ENCODE assay signal across 9 mouse cellular contexts in the genomic region with DNA sequence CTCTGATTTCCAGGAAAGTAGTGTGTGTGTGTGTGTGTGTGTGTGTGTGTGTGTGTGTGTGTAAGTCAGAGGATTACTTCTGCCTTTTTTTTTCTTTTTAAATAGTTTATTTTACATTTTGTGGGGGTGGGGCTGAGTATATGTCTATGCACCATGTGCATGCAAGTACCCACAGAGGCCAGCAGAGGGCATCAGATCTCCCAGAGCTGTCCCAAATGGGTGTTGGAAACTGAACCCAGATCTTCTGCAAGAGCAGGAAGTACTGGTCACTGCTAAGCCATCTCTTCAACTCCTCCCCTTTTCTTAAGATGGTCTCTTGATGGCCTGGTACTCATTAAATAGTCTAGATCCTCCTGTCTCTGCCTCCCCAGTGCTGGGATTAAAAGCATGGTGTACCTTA. TPM values are rescaled to one million over a fixed set of nuclear protein-coding genes. Genes with fewer than 3 reads are reported as not detected.
DNase-seq lines count a peak whose midpoint lies in the region; ATAC-seq and TF ChIP-seq lines count a peak whose summit lies in the region.
"Had no signal": no experiment of that assay in that cellular context is flagged by ENCODE, and none has a peak within 500 bp of the region (broad histone marks: within the 10 kb centered on the region; RNA-seq: fewer than 3 reads in every experiment).

No protein-coding gene starts in this region.

- peaks cover 2% of the 10 kb centered on the region for H3K4me1 ChIP-seq in ES-Bruce4 (ENCODE audit: control insufficient read depth, insufficient read depth, low read length)
- H3K4me1 ChIP-seq in hindbrain, embryonic 12.5 days: no peaks in the 10 kb centered on the region; the same call in 1 of the 2 replicates
- H3K4me1 ChIP-seq in limb, embryonic 10.5 days: 0 out of 2 replicates have a peak, but pooled peaks cover 5% of the 10 kb centered on the region

- TF ChIP-seq CTCF in left cerebral cortex, adult 2 months (IDR thresholded peaks at IDR 0.05): peak; percentile 33
- peak; percentile 77 for TF ChIP-seq CTCF in ES-Bruce4 (IDR thresholded peaks at IDR 0.05; ENCODE audit: low read depth, low read length)

- H3K4me3 ChIP-seq in left cerebral cortex, adult 2 months: no peak overlapping the region
- H3K4me3 ChIP-seq in ES-Bruce4 (ENCODE audit: low read depth, low read length): no peak overlapping the region
- no peak overlapping the region for H3K4me3 ChIP-seq in hindbrain, embryonic 12.5 days
- H3K4me3 ChIP-seq in limb, embryonic 10.5 days: no peak overlapping the region
- H3K4me3 ChIP-seq: midbrain, embryonic 10.5 days had no signal

- intact Hi-C loops in left cerebral cortex, adult 2 months (cut with DNase I): no loop called here
- intact Hi-C loops in left cerebral cortex, postnatal 36 days (cut with DNase I): no loop called here

- 0 out of 2 replicates have a peak, but pooled peaks have one; percentile 33 for ATAC-seq in neutrophil, adult 5-6 weeks (ENCODE audit: extremely low read depth, insufficient number of reproducible peaks, low FRiP score, poor library complexity, severe bottlenecking)
- ATAC-seq in hindbrain, embryonic 12.5 days (ENCODE audit: low FRiP score): no peak

- H3K4me2 ChIP-seq in hindbrain, embryonic 12.5 days (replicated peaks): no peak overlapping the region
- H3K4me2 ChIP-seq: hindbrain, embryonic 14.5 days had no signal

- no peak overlapping the region for H3K9ac ChIP-seq in ES-Bruce4 (ENCODE audit: low read depth, poor library complexity, severe bottlenecking)
- H3K9ac ChIP-seq in hindbrain, embryonic 12.5 days: no peak overlapping the region
- H3K9ac ChIP-seq: hindbrain, embryonic 14.5 days had no signal

- no peak for TF ChIP-seq POLR2A in ES-Bruce4 (IDR thresholded peaks at IDR 0.05; ENCODE audit: insufficient read depth, low read length)

- no peak for TF ChIP-seq EP300 in ES-Bruce4 (IDR thresholded peaks at IDR 0.05; ENCODE audit: insufficient read depth, low read depth, low read length)

- no peaks in the 10 kb centered on the region for H3K27me3 ChIP-seq in ES-Bruce4 (ENCODE audit: control insufficient read depth, insufficient read depth, low read length, poor library complexity, severe bottlenecking)
- H3K27me3 ChIP-seq in hindbrain, embryonic 12.5 days: no peaks in the 10 kb centered on the region
- H3K27me3 ChIP-seq in limb, embryonic 10.5 days (ENCODE audit: low read depth, poor library complexity, severe bottlenecking): no peaks in the 10 kb centered on the region

- H3K36me3 ChIP-seq in ES-Bruce4 (ENCODE audit: control insufficient read depth, insufficient read depth, low read length, poor library complexity, severe bottlenecking): no peaks in the 10 kb centered on the region
- no peaks in the 10 kb centered on the region for H3K36me3 ChIP-seq in hindbrain, embryonic 12.5 days
- H3K36me3 ChIP-seq in limb, embryonic 10.5 days: no peaks in the 10 kb centered on the region
- H3K36me3 ChIP-seq: midbrain, embryonic 10.5 days had no signal

- DNase-seq in left cerebral cortex, adult 2 months (ENCODE audit: extremely low spot score in 1 of 2, low spot score in 2 of 2): no peak
- no peak for DNase-seq in left cerebral cortex, postnatal 36 days (ENCODE audit: low spot score in 2 of 2)
- DNase-seq in R1 (ENCODE audit: low read depth, low spot score): peak; percentile 74
- DNase-seq in limb, embryonic 10.5 days (ENCODE audit: low spot score): no peak

- H3K27ac ChIP-seq in left cerebral cortex, adult 2 months: no peak overlapping the region; the same call in 1 of the 2 replicates
- no peak overlapping the region for H3K27ac ChIP-seq in ES-Bruce4 (ENCODE audit: insufficient read depth, low read length)
- H3K27ac ChIP-seq in hindbrain, embryonic 12.5 days: no peak overlapping the region
- H3K27ac ChIP-seq in limb, embryonic 10.5 days: no peak overlapping the region
- H3K27ac ChIP-seq: hindbrain, embryonic 14.5 days; midbrain, embryonic 10.5 days had no signal

- H3K9me3 ChIP-seq in ES-Bruce4 (replicated peaks; ENCODE audit: control insufficient read depth, insufficient read depth, low read length, poor library complexity, severe bottlenecking): no peaks in the 10 kb centered on the region
- no peaks in the 10 kb centered on the region for H3K9me3 ChIP-seq in hindbrain, embryonic 12.5 days (replicated peaks)
- H3K9me3 ChIP-seq in limb, embryonic 10.5 days (replicated peaks): no peaks in the 10 kb centered on the region
- H3K9me3 ChIP-seq: midbrain, embryonic 10.5 days had no signal

RNA-seq across cellular contexts. Expression of a gene that starts 24.8 kb away (rescaled TPM):
- total RNA-seq in left cerebral cortex, adult 2 months (2021): 1 to 10 TPM; 1.1 to 2.2 TPM
- 1 to 10 TPM; 2.2 to 3.8 TPM for total RNA-seq in left cerebral cortex, postnatal 36 days (2021)
- polyA plus RNA-seq in ES-Bruce4 (2011; ENCODE audit: insufficient read depth, insufficient read length, low read depth, missing spikeins): not detected in 2 replicates
- total RNA-seq in neutrophil, adult 5-6 weeks (2017): not detected in 2 replicates
- polyA plus RNA-seq in hindbrain, embryonic 12.5 days (2016; fragmentation: Nextera tagmentation; extraction: Ambion mirVana): not detected in 2 replicates
- not detected in 2 replicates for polyA plus RNA-seq in limb, embryonic 10.5 days (2016; fragmentation: Nextera tagmentation; extraction: Ambion mirVana)
- polyA plus RNA-seq: hindbrain, embryonic 14.5 days; midbrain, embryonic 10.5 days had no signal

RNA-seq across cellular contexts. Expression of a gene that starts 36.6 kb away (rescaled TPM):
- 10 to 100 TPM; 40.9 to 43.0 TPM for total RNA-seq in left cerebral cortex, adult 2 months (2021)
- total RNA-seq in left cerebral cortex, postnatal 36 days (2021): 10 to 100 TPM; 43.0 to 45.0 TPM
- 67.4 and 69.5 TPM in 2 replicates for polyA plus RNA-seq in ES-Bruce4 (2011; ENCODE audit: insufficient read depth, insufficient read length, low read depth, missing spikeins)
- total RNA-seq in neutrophil, adult 5-6 weeks (2017): 83.2 and 85.0 TPM in 2 replicates
- polyA plus RNA-seq in hindbrain, embryonic 12.5 days (2016; fragmentation: Nextera tagmentation; extraction: Ambion mirVana): 99.4 and 108 TPM in 2 replicates
- 98.8 and 99.4 TPM in 2 replicates for polyA plus RNA-seq in limb, embryonic 10.5 days (2016; fragmentation: Nextera tagmentation; extraction: Ambion mirVana)

RNA-seq across cellular contexts. Expression of a gene that starts 49.0 kb away (rescaled TPM):
- 100 to 1,000 TPM; 171 to 173 TPM for total RNA-seq in left cerebral cortex, adult 2 months (2021)
- total RNA-seq in left cerebral cortex, postnatal 36 days (2021): 100 to 1,000 TPM; 163 to 182 TPM
- polyA plus RNA-seq in ES-Bruce4 (2011; ENCODE audit: insufficient read depth, insufficient read length, low read depth, missing spikeins): 46.2 and 47.1 TPM in 2 replicates
- total RNA-seq in neutrophil, adult 5-6 weeks (2017): 28.9 and 34.6 TPM in 2 replicates
- polyA plus RNA-seq in hindbrain, embryonic 12.5 days (2016; fragmentation: Nextera tagmentation; extraction: Ambion mirVana): 8.5 and 10.1 TPM in 2 replicates
- 5.7 and 5.9 TPM in 2 replicates for polyA plus RNA-seq in limb, embryonic 10.5 days (2016; fragmentation: Nextera tagmentation; extraction: Ambion mirVana)
